Mouse (Mus musculus): Measurements from ENCODE around the gene Htra2.

DNA sequence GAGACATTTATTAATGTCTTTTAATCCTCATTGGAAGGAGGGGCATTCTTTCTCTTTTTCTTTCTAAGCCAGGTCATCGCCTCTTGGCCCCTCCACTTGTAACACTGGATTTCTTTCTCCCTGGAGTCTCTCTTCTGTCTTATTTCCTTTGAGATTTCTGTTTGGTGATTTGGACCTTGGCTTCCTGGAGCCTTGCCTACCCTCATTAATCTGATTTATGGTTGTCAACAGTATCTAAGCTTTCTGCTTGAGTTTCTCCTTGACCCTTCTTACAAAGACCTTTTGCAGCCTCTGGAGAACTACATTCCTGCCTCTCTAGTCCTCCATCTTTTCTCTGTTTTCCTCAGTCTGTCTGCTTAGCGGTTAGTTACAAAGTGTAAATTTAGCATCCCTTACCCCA is 43.3 kb upstream of the Htra2 start:
- TF ChIP-seq MYOD1 (IDR thresholded peaks at IDR 0.05; ENCODE audit: control insufficient read depth in 1 of 3, insufficient read length in 2 of 3, low read depth in 2 of 3) (no peak), POLR2AphosphoS2 (IDR thresholded peaks at IDR 0.05; ENCODE audit: insufficient read length, low read depth) (no peak), MAX (IDR thresholded peaks at IDR 0.05; ENCODE audit: low read depth) (no peak), MYOG (IDR thresholded peaks at IDR 0.05; ENCODE audit: control insufficient read depth in 1 of 3, insufficient read depth in 1 of 3, insufficient read length in 2 of 3, low read depth in 2 of 3) (no peak), USF1 (IDR thresholded peaks at IDR 0.05; ENCODE audit: low read depth) (no peak), E2F4 (IDR thresholded peaks at IDR 0.05; ENCODE audit: insufficient read depth) (no peak), POLR2A (IDR thresholded peaks at IDR 0.05; ENCODE audit: insufficient read length, low read depth) (no peak), TCF12 (IDR thresholded peaks at IDR 0.05; ENCODE audit: insufficient read depth, poor library complexity, severe bottlenecking) (no peak), SRF (IDR thresholded peaks at IDR 0.05; ENCODE audit: control insufficient read depth, insufficient read length, low read depth) (no peak), CEBPB (IDR thresholded peaks at IDR 0.05; ENCODE audit: insufficient read depth, poor library complexity, severe bottlenecking) (no peak), TCF3 (IDR thresholded peaks at IDR 0.05; ENCODE audit: insufficient read length, low read depth) (no peak), REST (IDR thresholded peaks at IDR 0.05; ENCODE audit: insufficient read depth, insufficient read length) (no peak)
